Mouse (Mus musculus) liver, embryonic 11.5 days (tissue): ENCODE data around the gene Cdkal1. TPM values are rescaled to one million over a fixed set of nuclear protein-coding genes. Genes with fewer than 3 reads are reported as not detected.

Experiments used
- ATAC-seq: fragments of 200-750 bp; cut with Nextera tagmentation; replicated peaks from 2 replicates; pipeline ENCODE4 v1.8.0; 2017; ENCODE audit warnings: moderate number of reproducible peaks, mild to moderate bottlenecking, moderate TSS enrichment, moderate library complexity; ENCODE audit not compliant: low FRiP score
- DNase-seq: peaks from one replicate; pipeline ENCODE4 v3.0.0-alpha.2; 2017; ENCODE audit warnings: low spot score
- H3K27ac ChIP-seq: fragments of 300-500 bp; sonication (generic); 2 replicates; pipeline ENCODE4 v1.5.1; 2014; ENCODE audit warnings: mild to moderate bottlenecking, low read depth, low read length, control low read depth
- H3K27me3 ChIP-seq: fragments of 300-500 bp; sonication (generic); replicated peaks from 2 replicates; pipeline ENCODE4 v1.6.1; 2014; ENCODE audit warnings: low read length, mixed read lengths; ENCODE audit not compliant: control insufficient read depth, insufficient read depth
- H3K36me3 ChIP-seq: fragments of 300-500 bp; sonication (generic); 2 replicates; pipeline ENCODE4 v1.6.1; 2014; ENCODE audit warnings: mild to moderate bottlenecking, low read length, moderate library complexity, mixed read lengths; ENCODE audit not compliant: control insufficient read depth, insufficient read depth
- H3K4me1 ChIP-seq: fragments of 300-500 bp; sonication (generic); replicated peaks from 2 replicates; pipeline ENCODE4 v1.6.1; 2014; ENCODE audit warnings: low read length, mixed read lengths; ENCODE audit not compliant: control insufficient read depth, insufficient read depth
- H3K4me2 ChIP-seq: fragments of 300-500 bp; sonication (generic); 2 replicates; pipeline ENCODE4 v1.6.1; 2014; ENCODE audit warnings: mild to moderate bottlenecking, control low read depth, moderate library complexity
- H3K4me3 ChIP-seq: fragments of 300-500 bp; sonication (generic); 2 replicates; pipeline ENCODE4 v1.5.1; 2014; ENCODE audit warnings: low read depth, low read length, control low read depth
- H3K9ac ChIP-seq: fragments of 300-500 bp; sonication (generic); 2 replicates; pipeline ENCODE4 v1.6.1; 2014; ENCODE audit warnings: low read depth, low read length, control low read depth
- H3K9me3 ChIP-seq: fragments of 300-500 bp; sonication (generic); 2 replicates; pipeline ENCODE4 v1.6.1; 2016; ENCODE audit warnings: low read length, inconsistent platforms, mixed read lengths; ENCODE audit not compliant: control insufficient read depth
- WGBS: fragments of 180-500 bp; shearing (Covaris S2); extraction: QIAGEN DNeasy Blood & Tissue Kit; methylation state at CpG from one replicate; pipeline ENCODE4 v1.1.7; 2014; 5-methylcytosine and 5-hydroxymethylcytosine counted together
- polyA plus RNA-seq: library from polyadenylated mRNA; unstranded; fragments of >200 nt; fragmentation: Nextera tagmentation; extraction: Ambion mirVana; gene quantifications from 2 replicates; pipeline ENCODE4 v1.2.1, GENCODE M21; 2014

The Cdkal1 gene
- polyA plus RNA-seq, 1 experiment from 2014 or later = 26.3 TPM

DNA sequence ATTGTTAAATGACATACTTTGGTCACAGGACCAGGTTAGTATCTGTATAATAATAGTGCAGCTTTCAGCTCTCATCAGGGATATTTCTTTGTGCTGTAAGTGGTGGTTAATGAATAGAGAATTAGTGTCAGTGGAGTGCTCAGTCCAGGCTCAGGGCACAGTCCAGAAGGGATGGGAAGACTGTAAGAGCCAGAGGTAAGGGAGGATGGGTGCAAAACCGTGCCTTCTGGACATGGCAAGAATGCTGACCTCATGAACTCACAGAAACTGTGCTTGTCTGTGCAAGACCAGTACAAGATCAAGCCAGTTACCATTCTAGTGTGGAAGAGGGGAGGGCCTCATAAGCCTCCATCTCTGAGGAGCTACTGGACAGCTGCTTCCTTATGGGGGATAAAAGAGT is 496.1 kb downstream of the Cdkal1 start:
- H3K4me2 ChIP-seq = no peak overlapping the region

DNA sequence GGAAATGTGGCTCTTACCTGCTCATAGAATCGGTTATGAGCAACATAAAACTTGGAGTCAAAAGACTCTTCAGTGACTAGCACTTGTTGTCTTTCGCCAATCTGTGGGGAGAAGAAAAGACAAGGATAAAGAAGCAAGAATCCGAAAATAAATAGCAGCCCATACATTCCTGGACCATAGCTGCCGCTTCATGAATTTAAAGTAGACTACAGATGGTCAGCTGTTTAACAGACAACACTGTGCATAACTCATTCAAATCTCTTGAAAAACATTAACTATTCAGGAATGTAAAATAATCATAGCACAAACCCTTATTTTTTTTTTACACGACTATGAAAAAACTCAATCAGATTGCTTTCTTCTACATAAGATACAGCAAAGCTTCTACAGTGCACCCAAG is 498.0 kb downstream of the Cdkal1 start:
- WGBS = 89% methylated on average over 5 of the region's 5 CpGs
- DNase-seq = no peak
- Histone ChIP-seq H3K4me2 (no peak overlapping the region), H3K36me3 (no peaks in the 10 kb centered on the region), H3K4me1 (no peaks in the 10 kb centered on the region; the same call in 1 of the 2 replicates), H3K9me3 (no peaks in the 10 kb centered on the region), H3K27ac (no peak overlapping the region), H3K4me3 (no peak overlapping the region), H3K9ac (no peak overlapping the region), H3K27me3 (no peaks in the 10 kb centered on the region)
- no peak for ATAC-seq

More for the DNA sequence above, 496.1 kb downstream of the Cdkal1 start:
- Histone ChIP-seq H3K9me3 (no peaks in the 10 kb centered on the region), H3K27me3 (no peaks in the 10 kb centered on the region), H3K27ac (no peak overlapping the region), H3K9ac (no peak overlapping the region), H3K4me3 (no peak overlapping the region), H3K4me1 (no peaks in the 10 kb centered on the region; the same call in 1 of the 2 replicates), H3K36me3 (no peaks in the 10 kb centered on the region)
- DNase-seq = no peak
- 93% methylated on average over 1 of the region's 1 CpGs for WGBS
- ATAC-seq = no peak

DNA sequence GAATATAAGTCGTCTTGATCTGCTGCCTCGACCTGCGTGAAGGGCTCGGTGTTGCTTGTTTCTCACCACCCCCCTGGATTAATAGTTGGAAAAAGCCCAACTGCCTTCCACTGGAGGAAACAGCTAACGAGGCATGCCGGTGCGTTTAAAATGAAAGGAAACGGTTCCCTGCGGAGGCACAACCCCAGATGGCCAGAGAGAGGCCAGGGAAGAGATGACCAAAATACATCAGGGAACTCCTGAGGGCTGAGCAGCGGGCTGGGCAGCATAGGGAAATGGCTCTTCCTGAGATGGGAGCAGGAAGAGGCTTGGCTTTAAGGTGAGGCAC is 499.4 kb downstream of the Cdkal1 start:
- Histone ChIP-seq H3K9me3 (no peaks in the 10 kb centered on the region), H3K4me1 (no peaks in the 10 kb centered on the region), H3K9ac (no peak overlapping the region), H3K4me3 (no peak overlapping the region), H3K4me2 (no peak overlapping the region), H3K27ac (no peak overlapping the region), H3K27me3 (no peaks in the 10 kb centered on the region), H3K36me3 (no peaks in the 10 kb centered on the region)
- ATAC-seq (no peak), DNase-seq (no peak)
- 60% methylated on average over 10 of the region's 10 CpGs for WGBS

- 80% methylated on average over 3 of the region's 3 CpGs for WGBS
- H3K36me3 ChIP-seq = no peaks in the 10 kb centered on the region
- no peak overlapping the region for H3K27ac ChIP-seq
- no peak overlapping the region for H3K4me2 ChIP-seq
- no peak overlapping the region for H3K9ac ChIP-seq
- H3K4me3 ChIP-seq = no peak overlapping the region
- H3K27me3 ChIP-seq = no peaks in the 10 kb centered on the region
- H3K4me1 ChIP-seq = no peaks in the 10 kb centered on the region
- no peaks in the 10 kb centered on the region for H3K9me3 ChIP-seq
- ATAC-seq = no peak
- DNase-seq = no peak
Observed at GRCm38 (mm10) chr13:29355484-29356157, 499.9 kb downstream of the Cdkal1 start.

DNA sequence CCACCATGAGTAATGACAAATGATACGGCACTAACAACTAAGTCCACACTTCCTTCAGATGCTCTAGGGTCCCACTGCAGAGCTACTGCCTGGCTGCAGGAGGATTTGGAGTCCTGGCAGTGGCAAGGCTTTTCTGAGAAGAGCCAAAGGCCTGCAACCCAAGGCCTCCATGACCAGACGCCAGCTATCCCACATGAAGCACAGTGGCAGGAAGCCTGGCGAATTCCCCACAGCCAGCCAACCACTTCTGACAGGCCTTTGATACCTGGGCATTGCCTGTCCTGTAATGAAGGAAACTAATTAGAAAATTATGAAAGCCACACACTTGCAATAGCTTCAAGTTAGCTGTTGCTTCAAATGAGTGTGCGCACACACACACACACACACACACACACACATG is 500.5 kb downstream of the Cdkal1 start:
- H3K4me1 ChIP-seq = no peaks in the 10 kb centered on the region
- ATAC-seq = no peak
- WGBS = 88% methylated on average over 4 of the region's 4 CpGs

DNA sequence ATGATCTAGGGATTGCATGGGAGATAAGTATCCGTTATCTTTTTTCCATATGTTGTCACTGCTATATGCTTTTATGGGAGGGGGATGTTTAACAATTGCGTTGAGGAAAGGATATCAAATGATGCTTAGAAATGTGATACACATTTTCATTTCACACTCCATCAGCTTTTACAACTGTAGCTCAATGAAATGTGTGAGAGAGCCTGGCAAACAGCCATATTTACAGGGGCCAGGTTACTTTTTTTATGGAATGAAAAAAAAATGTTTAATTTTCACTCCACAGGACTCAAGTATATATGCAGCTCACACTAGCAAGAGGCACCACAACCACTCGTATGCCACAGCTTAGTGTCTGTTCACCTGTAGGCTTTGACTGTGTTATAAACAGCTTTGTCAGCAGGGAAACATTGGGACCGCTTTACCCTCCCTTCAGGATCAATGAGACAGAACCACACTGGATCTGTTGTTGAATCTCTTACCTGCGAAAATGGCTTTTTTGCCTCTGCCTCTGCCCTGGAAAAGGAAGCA is 501.5 kb downstream of the Cdkal1 start:
- WGBS = 90% methylated on average over 5 of the region's 5 CpGs
- no peak overlapping the region for H3K27ac ChIP-seq
- ATAC-seq (no peak), DNase-seq (no peak)
- no peak overlapping the region for H3K9ac ChIP-seq
- no peak overlapping the region for H3K4me2 ChIP-seq
- H3K27me3 ChIP-seq = no peaks in the 10 kb centered on the region
- no peaks in the 10 kb centered on the region for H3K36me3 ChIP-seq
- H3K4me1 ChIP-seq = no peaks in the 10 kb centered on the region
- no peaks in the 10 kb centered on the region for H3K9me3 ChIP-seq
- H3K4me3 ChIP-seq = no peak overlapping the region

More for the DNA sequence above, 500.5 kb downstream of the Cdkal1 start:
- H3K4me3 ChIP-seq = no peak overlapping the region
- DNase-seq = no peak
- H3K27ac ChIP-seq = no peak overlapping the region
- H3K36me3 ChIP-seq = no peaks in the 10 kb centered on the region
- H3K9ac ChIP-seq = no peak overlapping the region
- H3K27me3 ChIP-seq = no peaks in the 10 kb centered on the region
- H3K9me3 ChIP-seq = no peaks in the 10 kb centered on the region
- no peak overlapping the region for H3K4me2 ChIP-seq

DNA sequence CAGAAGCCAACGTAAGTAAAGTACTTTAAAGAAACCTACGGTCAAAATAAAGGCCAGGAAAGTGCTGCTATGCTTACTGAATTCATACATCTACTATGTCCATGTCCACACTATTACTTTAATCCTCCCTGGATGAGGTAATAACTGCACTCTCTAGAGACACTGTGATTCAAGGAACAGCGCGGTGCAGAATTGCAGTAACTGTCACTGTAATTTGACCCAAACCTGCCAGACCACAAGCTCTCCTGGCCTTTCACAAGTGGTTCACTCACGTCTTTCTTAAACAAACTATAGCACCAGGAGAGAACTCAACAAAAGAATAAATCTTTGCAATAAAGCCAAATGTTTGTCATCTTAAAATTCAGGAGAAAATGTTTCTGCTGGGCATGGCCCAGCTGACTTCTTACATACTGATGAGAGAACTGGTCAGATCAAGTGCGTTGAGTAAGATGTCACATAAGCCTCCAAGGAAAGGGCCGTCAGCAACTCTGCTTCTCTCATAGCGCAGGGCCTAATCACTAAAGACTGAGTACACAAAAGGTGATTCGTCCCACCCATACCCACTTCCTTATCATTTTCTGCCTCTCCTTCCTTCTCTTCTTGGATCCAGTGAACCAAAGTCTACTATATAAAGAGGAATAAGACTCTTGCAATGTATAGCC is 504.3 kb downstream of the Cdkal1 start:
- DNase-seq (no peak), ATAC-seq (no peak)
- H3K9ac ChIP-seq = no peak overlapping the region
- no peak overlapping the region for H3K27ac ChIP-seq
- H3K27me3 ChIP-seq = no peaks in the 10 kb centered on the region
- no peaks in the 10 kb centered on the region for H3K36me3 ChIP-seq
- H3K4me1 ChIP-seq = no peaks in the 10 kb centered on the region
- no peak overlapping the region for H3K4me3 ChIP-seq
- 75% methylated on average over 9 of the region's 9 CpGs for WGBS
- no peak overlapping the region for H3K4me2 ChIP-seq
- H3K9me3 ChIP-seq = no peaks in the 10 kb centered on the region

DNA sequence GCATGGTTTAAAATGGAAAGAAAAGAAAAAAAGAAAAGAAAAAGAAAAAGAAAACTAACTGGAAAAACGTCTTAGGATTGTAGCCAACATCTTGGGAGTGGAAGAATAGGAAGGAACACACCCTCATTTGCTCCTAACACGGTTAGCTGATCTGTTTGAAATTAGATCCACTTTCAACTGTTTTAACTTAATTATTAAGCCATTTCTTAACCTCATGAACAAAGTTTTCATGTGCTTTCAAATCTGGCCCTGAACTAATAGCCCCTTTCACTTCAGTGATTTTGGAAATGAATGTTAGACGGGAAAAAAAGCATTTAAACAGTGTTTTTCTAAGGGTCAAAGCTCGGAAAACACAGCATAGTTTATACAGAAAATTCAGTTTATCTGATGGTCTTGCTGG is 505.5 kb downstream of the Cdkal1 start:
- Histone ChIP-seq H3K4me1 (no peaks in the 10 kb centered on the region), H3K4me3 (no peak overlapping the region), H3K4me2 (no peak overlapping the region), H3K36me3 (no peaks in the 10 kb centered on the region), H3K9ac (no peak overlapping the region), H3K27me3 (no peaks in the 10 kb centered on the region), H3K9me3 (no peaks in the 10 kb centered on the region), H3K27ac (no peak overlapping the region)
- DNase-seq (no peak), ATAC-seq (no peak)
- 73% methylated on average over 4 of the region's 4 CpGs for WGBS
